ENCODE assay signal across 24 mouse cellular contexts in the genomic region with DNA sequence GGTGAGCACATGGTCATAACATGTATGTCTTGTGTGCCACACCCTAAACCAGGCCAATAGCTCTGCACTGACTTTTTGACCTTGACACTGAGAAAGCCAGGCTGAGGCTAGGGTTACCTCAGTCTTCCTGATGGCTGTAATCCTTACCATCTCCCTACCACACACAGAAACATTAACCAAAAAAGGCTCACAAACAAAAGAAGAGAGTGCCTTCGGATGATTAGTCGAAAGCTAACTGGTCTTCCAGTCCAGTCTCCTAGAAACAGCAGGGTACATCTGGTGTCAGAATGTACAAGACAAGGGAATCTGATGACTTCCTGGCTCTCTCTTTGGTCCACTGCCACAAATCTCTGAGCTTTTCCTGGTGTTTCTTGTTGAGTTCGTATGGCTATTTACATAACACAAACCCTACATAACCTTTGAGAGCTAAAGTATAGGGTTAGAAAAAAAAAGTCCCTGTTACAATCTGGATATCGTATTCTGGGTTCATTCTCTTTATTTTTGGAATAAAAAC.
DNase-seq lines count a peak whose midpoint lies in the region; ATAC-seq and TF ChIP-seq lines count a peak whose summit lies in the region.
"Had no signal": no experiment of that assay in that cellular context is flagged by ENCODE, and none has a peak within 500 bp of the region (broad histone marks: within the 10 kb centered on the region; RNA-seq: fewer than 3 reads in every experiment).

No protein-coding gene starts in this region.

- H3K4me1 ChIP-seq in lung, embryonic 14.5 days (ENCODE audit: insufficient read depth) = no peaks in the 10 kb centered on the region
- no peaks in the 10 kb centered on the region for H3K4me1 ChIP-seq in lung, adult 2 months (ENCODE audit: control insufficient read depth, insufficient read depth, low read length)
- H3K4me1 ChIP-seq: hindbrain, embryonic 12.5 days had no signal

- no peak overlapping the region for H3K27ac ChIP-seq in lung, embryonic 14.5 days (ENCODE audit: low read depth)
- H3K27ac ChIP-seq: embryonic facial prominence, embryonic 12.5 days; embryonic facial prominence, embryonic 15.5 days; gastrocnemius, adult 2 months; hindbrain, embryonic 12.5 days; hindbrain, embryonic 15.5 days had no signal

- no peak overlapping the region for H3K9ac ChIP-seq in lung, embryonic 14.5 days
- H3K9ac ChIP-seq: embryonic facial prominence, embryonic 12.5 days; embryonic facial prominence, embryonic 15.5 days; forebrain, postnatal 0 days; hindbrain, embryonic 12.5 days; hindbrain, embryonic 15.5 days had no signal

- TF ChIP-seq POLR2A in lung, adult 2 months (IDR thresholded peaks at IDR 0.05; ENCODE audit: borderline replicate concordance, extremely low read depth, low read depth, low read length) = no peak

- TF ChIP-seq CTCF in lung, embryonic 14.5 days (IDR thresholded peaks at IDR 0.05; ENCODE audit: low read depth) = no peak
- no peak for TF ChIP-seq CTCF in lung, adult 2 months (IDR thresholded peaks at IDR 0.05; ENCODE audit: insufficient read depth, low read length)

- 48% methylated on average over 4 of the region's 4 CpGs for WGBS in lung, embryonic 14.5 days
- whole genome bisulfite sequencing in lung, adult 2 months = 61% methylated on average over 4 of the region's 4 CpGs

- no peak overlapping the region for H3K4me2 ChIP-seq in lung, embryonic 14.5 days
- H3K4me2 ChIP-seq: embryonic facial prominence, embryonic 12.5 days; embryonic facial prominence, embryonic 15.5 days; heart, embryonic 11.5 days; hindbrain, embryonic 12.5 days; hindbrain, embryonic 15.5 days had no signal

- no peaks in the 10 kb centered on the region for H3K27me3 ChIP-seq in lung, embryonic 14.5 days (ENCODE audit: insufficient read depth, low read length)
- H3K27me3 ChIP-seq: embryonic facial prominence, embryonic 12.5 days; embryonic facial prominence, embryonic 15.5 days; hindbrain, embryonic 12.5 days; hindbrain, embryonic 15.5 days had no signal

- H3K4me3 ChIP-seq in lung, embryonic 14.5 days (ENCODE audit: low read depth, low read length) = no peak overlapping the region
- no peak overlapping the region for H3K4me3 ChIP-seq in lung, adult 2 months (replicated peaks; ENCODE audit: extremely low read depth, low read depth, low read length)
- H3K4me3 ChIP-seq: embryonic facial prominence, embryonic 12.5 days; embryonic facial prominence, embryonic 15.5 days; gastrocnemius, adult 2 months; hindbrain, embryonic 12.5 days; hindbrain, embryonic 15.5 days had no signal

- no peaks in the 10 kb centered on the region for H3K9me3 ChIP-seq in lung, embryonic 14.5 days (ENCODE audit: low read depth, low read length)
- H3K9me3 ChIP-seq: embryonic facial prominence, embryonic 12.5 days; embryonic facial prominence, embryonic 15.5 days; hindbrain, embryonic 12.5 days; hindbrain, embryonic 15.5 days had no signal

- peaks cover 43% of the 10 kb centered on the region for H3K36me3 ChIP-seq in lung, embryonic 14.5 days (ENCODE audit: insufficient read depth)

- ATAC-seq in lung, embryonic 14.5 days (ENCODE audit: insufficient read depth) = no peak
- ATAC-seq: CD4-positive, CD25-positive, alpha-beta regulatory T cell, adult 4 months; forebrain, embryonic 14.5 days; forebrain, postnatal 0 days had no signal

- peak; percentile 60 for DNase-seq in lung, embryonic 14.5 days
- DNase-seq in lung, postnatal 25 days (ENCODE audit: low spot score) = no peak
- DNase-seq in lung, postnatal 10 days = peak; percentile 47
- DNase-seq in lung, adult 2 months = no peak
- DNase-seq in ES-CJ7 (ENCODE audit: low read depth, low spot score) = peak; percentile 33
- peak; percentile 90 for DNase-seq in R1 (ENCODE audit: low read depth, low spot score)
- no peak for DNase-seq in layer of hippocampus, postnatal 14 days (ENCODE audit: low spot score in 2 of 2)
- DNase-seq: adrenal gland, adult 2 months; adrenal gland, postnatal 14 days; cerebellum, adult 11 months; cerebellum, adult 2 months; cerebellum, adult 9-11 months; cerebellum, postnatal 25 days; forebrain, postnatal 0 days; gastrocnemius, adult 2 months; gastrocnemius, postnatal 14 days; heart, adult 11 months had no signal

Comparison
In these comparisons a context has a peak if more than half of its experiments do, and no peak if none do; other contexts are left out.
1. DNase-seq: peak in lung, embryonic 14.5 days (single experiment), lung, postnatal 10 days (single experiment), ES-CJ7 (single experiment) and R1 (single experiment); none in lung, postnatal 25 days (single experiment), lung, adult 2 months (single experiment) and layer of hippocampus, postnatal 14 days (0 of 2).